Mouse (Mus musculus): ENCODE measurements around the gene Ubtf.

The Ubtf gene

GRCm38 (mm10) chr11:102347683-102348082 lies 28.1 kb upstream of the Ubtf start:
- DNase-seq (ENCODE audit: low read depth, low spot score) = no peak

GRCm38 (mm10) chr11:102346926-102347325 lies 27.4 kb upstream of the Ubtf start:
- no peak for DNase-seq (ENCODE audit: low read depth, low spot score)

GRCm38 (mm10) chr11:102344458-102344857 lies 24.9 kb upstream of the Ubtf start:
- DNase-seq (ENCODE audit: low read depth, low spot score) = no peak

- DNase-seq (ENCODE audit: low read depth, low spot score) = no peak
Measured at GRCm38 (mm10) chr11:102342742-102343141, 23.2 kb upstream of the Ubtf start.

DNA sequence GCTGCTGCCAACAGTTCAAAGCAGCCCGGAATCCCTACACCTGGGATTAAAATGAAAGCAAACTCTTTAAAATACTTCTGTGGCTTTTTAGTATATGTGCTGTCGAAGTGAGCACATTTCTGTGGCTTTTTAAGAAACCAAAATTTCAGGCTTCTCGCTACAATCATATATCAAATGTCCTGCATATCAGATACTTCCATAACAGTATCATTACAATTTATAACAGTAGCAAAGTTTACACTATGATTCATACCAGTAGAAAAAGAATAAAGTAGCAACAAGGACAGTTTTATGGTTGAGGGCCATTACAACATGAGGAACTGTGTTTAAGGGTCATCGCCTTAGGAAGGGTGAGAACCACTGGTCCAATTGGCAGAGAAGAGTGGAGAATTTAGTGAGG lies 21.6 kb upstream of the Ubtf start:
- DNase-seq (ENCODE audit: low read depth, low spot score) = no peak

DNA sequence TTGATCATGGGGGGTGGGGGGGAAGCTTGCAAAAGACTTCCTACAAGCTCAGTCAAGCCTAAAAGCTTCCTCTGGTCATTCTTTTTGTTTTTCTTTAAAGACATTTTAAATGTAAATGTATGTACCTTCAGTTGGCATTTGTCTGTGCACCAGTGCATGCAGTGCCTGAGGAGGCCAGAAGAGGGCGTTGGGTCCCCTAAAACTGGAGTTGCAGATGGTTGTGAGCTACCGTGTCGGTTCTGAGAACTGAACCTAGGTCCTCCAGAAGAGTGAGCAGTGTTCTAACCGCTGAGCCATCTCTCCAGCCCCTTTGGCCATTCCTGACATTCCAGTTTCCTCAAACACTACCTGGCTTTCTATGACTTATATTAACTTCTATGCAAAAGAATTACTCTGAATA lies 20.1 kb upstream of the Ubtf start:
- no peak for DNase-seq (ENCODE audit: low read depth, low spot score)

DNA sequence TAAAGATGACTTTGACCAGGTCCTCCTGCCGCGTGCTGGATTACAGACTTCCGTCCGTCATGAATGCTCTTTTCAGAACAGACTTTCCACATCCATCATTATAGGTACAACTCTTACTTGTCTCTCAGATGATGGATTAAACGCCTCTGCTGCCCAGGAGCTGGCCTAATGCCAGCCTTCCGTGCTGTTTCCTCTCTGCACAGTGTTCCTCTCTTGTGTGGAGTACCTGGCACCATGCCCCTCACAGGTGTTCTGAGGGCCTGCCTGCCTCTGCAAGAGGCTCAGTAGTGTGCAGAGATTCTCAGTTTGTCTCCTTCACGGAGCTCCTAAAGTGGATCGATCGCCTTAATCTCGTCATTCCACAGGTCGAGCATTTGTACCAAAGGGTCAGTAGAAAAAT lies 19.7 kb upstream of the Ubtf start:
- DNase-seq (ENCODE audit: low read depth, low spot score) = no peak

DNA sequence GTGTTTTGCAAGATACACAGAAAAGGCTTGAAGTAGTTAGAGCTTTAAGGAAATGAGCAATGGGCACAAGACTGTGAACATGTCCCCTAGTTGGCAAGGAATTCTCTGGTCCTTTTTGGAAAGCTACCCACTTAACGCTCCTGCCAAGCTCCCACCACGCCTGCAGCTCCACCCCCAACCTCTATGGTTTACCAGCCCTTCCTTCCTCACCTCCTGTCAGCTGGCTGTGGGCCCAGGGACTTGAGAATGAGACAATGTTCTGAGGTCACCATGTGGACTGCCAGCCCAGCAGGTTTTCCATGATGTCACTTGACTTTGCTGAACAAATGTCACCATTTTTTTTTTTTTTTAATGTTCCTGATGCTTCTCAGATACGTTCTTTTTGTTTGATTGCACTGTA lies 19.0 kb upstream of the Ubtf start:
- DNase-seq (ENCODE audit: low read depth, low spot score) = peak; percentile 29

DNA sequence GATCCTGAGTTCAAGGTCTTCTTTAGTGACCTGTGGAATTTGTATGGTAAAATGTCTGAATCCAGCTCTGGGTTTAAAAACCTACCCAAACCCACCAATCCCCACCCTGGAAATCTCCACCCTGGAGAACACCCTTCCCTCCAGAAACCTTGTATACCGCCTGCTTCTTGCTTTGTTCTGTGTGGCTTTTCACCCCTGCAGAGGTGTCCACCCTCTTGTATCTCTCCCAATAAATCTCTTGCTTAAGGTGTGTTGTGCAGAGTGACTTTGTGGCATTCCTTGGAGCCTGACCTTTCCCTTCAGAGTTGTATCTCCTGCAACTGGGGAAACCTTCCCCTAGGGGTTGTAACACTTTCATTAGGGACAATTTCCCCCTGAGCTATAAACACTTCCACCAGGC lies 18.4 kb upstream of the Ubtf start:
- DNase-seq (ENCODE audit: low read depth, low spot score) = no peak

DNA sequence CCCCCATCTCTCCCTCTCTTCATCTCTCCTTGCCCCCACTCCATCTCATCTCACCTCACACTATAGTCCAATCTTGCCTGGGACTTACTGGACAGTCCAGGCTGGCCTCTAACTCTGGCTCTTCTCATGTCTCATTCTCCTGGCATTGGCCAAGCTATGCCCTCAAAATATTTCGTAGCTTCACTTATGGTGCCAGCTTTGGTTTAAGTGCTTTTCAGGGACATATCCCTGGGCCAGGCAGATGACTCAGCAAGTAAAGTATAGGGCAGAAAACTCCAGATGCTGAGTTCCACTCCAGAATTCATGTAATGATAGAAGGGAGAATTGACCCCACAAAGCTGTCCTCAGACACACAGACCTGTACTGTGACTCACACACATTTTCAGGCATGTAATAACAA lies 16.6 kb upstream of the Ubtf start:
- no peak for DNase-seq (ENCODE audit: low read depth, low spot score)

GRCm38 (mm10) chr11:102334973-102335700 lies 15.6 kb upstream of the Ubtf start:
- DNase-seq (ENCODE audit: low read depth, low spot score) = no peak

DNA sequence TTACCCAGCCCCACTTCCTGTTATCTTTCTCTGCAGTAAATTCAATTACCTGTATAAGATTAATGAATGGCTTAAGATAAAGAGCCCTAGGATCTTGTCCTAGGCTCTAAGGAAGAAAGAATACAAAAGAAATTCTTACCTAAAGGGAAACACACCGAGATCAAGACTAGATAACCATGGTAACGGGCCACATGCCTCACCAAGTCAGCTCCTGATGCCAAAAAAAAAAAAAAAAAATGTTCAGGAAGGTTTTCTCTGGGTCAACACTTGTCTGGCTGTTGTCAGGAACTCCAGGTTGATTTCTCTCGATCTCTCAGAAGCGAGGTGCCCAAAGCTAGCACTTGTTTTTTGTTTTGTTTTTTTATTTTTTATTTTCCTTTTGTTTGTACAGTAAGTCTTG lies 14.5 kb upstream of the Ubtf start:
- no peak for DNase-seq (ENCODE audit: low read depth, low spot score)

DNA sequence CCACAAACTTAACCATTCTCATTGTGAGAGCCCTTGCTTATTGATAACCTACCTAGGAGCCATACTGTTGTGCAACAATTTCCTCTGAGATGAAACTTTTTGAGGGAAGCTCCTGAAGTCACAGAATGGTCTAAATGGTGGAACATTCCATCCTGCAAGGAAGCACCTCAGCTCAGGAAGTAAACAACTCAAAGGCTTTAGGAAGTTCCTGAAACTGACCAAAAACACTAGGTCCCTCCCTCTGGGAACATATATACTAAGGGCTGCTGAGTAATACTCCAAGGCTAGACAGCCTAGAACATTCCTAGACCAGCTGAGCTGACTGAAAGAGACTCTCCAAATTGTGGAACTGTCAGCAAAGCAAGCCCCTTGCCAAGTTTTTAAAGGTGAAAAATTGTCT lies 13.5 kb upstream of the Ubtf start:
- no peak for DNase-seq (ENCODE audit: low read depth, low spot score)

DNA sequence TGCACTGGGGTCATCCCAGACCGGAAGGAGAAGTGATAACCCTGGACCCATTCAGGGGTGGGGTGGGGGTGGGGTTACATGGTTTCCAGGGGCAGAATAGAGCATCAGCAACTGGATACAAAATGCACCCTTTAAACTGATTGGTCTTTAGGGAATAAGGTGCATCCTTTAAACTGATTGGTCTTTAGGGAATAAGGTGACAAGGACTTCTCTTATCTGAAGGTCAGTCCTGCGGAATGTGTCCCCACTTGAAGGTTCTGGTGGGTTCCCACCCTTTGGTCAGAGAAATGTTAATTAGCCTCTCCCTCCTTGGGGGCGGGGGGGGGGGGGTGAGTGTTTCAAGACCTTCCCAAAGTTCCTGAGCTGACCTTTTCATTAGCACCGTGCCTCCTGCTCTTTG lies 12.3 kb upstream of the Ubtf start:
- DNase-seq (ENCODE audit: low read depth, low spot score) = no peak

DNA sequence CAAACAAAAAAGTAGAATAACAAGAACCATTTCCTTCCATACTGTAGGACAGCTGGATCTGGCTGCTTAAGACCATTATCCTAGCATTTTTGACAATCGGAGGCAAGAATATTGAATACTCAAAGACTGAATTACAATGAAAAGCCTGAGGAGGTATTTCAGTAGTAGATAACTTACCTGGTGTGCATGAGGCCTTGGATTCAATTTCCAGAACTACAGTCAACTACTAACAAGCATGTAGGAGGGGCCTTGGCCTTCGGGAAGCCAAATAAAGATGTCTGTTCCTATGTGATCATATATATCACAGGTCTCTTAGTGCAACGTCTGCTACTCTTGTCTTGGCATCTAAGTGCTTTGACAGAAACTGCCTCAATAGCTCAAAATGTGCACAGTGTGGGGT lies 10.5 kb upstream of the Ubtf start:
- DNase-seq (ENCODE audit: low read depth, low spot score) = no peak

DNA sequence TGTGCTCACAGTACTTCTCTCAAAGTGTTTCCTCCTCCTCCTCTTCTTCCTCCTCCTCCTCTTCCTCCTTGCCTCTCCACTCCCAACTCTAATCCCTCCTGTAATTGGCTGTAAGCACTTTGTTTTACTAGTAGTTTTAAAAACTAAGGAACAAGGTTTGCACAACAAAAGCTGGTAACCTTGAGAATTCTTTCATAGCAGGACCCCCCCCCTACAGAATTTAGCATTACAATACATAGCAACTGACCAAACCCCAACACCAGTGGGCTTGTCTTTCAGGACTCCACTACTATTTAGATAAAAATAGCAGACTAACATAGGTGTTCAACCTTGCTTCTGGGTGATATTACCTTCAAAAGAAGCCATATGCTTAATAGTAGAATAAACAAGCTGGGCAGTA lies 10.0 kb upstream of the Ubtf start:
- no peak for DNase-seq (ENCODE audit: low read depth, low spot score)

GRCm38 (mm10) chr11:102327839-102328238 lies 8.3 kb upstream of the Ubtf start:
- DNase-seq (ENCODE audit: low read depth, low spot score) = no peak

- no peak for DNase-seq (ENCODE audit: low read depth, low spot score)
Measured at GRCm38 (mm10) chr11:102327250-102327649, 7.7 kb upstream of the Ubtf start.

- no peak for DNase-seq (ENCODE audit: low read depth, low spot score)
Measured at GRCm38 (mm10) chr11:102323516-102323915, 4.0 kb upstream of the Ubtf start.

GRCm38 (mm10) chr11:102321931-102322330 lies 2.4 kb upstream of the Ubtf start:
- DNase-seq (ENCODE audit: low read depth, low spot score) = no peak

- peak; percentile 86 for DNase-seq (ENCODE audit: low read depth, low spot score)
Measured at GRCm38 (mm10) chr11:102320686-102321005, 1.1 kb upstream of the Ubtf start.

DNA sequence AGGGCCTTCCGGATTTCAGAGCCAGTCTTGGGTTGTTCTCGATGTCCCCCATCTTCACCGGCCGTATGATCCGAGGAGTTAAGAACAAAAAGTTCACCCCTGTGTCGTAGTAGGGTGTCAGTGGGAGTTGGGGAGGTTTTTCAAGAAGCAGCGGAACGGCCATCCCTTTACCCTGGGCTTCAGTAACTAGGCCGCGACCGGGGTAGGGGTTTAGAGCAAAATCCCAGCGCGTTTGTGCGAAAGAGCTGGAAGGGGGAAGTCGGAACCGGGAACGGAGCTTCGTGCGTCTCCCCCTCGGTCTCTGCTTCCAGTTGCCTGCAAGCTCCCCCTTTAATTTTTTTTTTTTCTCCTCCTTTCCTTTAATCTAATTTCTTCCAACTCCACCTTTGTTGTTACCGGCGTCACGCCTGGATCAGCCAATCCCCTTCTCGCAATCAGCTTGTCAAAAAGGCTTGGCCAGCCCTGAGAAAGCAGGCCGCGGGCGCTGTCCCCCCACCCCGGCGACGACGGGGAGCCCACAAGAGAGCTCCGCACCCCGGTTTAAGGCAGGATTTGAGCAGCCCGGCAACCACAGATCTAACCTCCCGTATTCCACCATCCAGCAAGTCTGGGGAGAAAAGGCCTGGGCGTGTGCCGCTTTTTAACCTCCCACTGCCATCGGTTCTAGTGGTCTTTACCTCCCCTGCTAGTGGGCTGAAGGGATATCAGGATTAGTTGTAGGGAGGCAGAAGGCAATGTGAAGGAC lies 571 bp upstream of the Ubtf start:
- peak; percentile 95 for DNase-seq (ENCODE audit: low read depth, low spot score)

- no peak for DNase-seq (ENCODE audit: low read depth, low spot score)
Measured at GRCm38 (mm10) chr11:102318576-102319409, 749 bp downstream of the Ubtf start.

Data from telencephalon, adult 2 months (tissue).